Mouse (Mus musculus): ENCODE data around the gene Aktip. TPM values are rescaled to one million over a fixed set of nuclear protein-coding genes. Genes with fewer than 3 reads are reported as not detected.

Gene Aktip
- polyA plus RNA-seq (2012; rRNA removed) = 85.4 and 87.1 TPM in 2 replicates

DNA sequence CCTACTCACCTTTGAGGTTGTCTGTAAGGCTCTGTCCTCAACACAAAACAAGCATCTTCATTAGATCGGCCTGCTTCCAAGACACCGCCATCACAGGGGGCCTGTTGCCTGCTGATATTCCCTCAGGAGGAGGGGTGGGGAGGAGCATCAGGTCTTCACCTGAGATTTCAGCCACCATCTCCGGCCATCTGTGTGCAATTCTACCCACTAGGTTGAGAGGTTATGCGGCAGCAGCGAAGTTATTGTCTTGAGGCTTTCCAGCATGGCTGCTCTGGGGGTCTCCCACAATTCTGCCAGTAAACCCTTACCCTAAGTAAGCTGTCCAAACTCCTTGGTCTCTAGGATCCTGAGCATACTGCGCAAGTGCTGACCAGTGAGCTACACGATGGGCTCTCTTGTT, at the start of gene Aktip:
Aktip (minus strand) TSS at position 101 of the 400 bp plus-strand sequence.

DNA sequence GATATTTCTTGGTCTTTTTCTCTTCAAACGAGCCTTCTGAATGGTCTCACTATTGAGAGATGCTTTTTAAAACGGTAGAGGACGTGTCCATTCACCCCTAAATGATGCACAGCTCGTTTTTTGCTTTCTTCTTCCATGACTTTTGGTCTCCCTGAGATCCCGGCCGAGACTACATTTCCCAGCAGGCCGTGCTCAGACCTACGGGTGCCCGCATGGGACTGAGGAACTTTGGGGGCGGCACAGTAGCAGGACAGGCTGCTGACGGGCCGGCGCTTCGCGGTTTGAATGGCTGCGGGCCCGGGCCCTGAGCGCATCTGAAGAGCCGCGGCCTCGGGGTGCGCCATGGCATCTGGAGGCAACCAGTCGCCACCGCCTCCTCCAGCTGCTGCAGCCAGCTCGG, 129.9 kb downstream of the Aktip start, which contains the start of gene Rbl2:
Rbl2 (plus strand) TSS at position 224 of the 400 bp plus-strand sequence.

Other genes with a start within 250 kb of the Aktip start
- gene Rbl2, start 129.9 kb downstream of the Aktip start, polyA plus RNA-seq (2012; rRNA removed) = 29.0 and 29.4 TPM in 2 replicates
- 8.5 and 10.2 TPM in 2 replicates for gene Rpgrip1l, start 113.3 kb upstream of the Aktip start, polyA plus RNA-seq (2012; rRNA removed)
- 115 and 119 TPM in 2 replicates for gene Fto, start 113.5 kb upstream of the Aktip start, polyA plus RNA-seq (2012; rRNA removed)